Mouse (Mus musculus): ENCODE data around the gene Dync1li1. TPM values are rescaled to one million over a fixed set of nuclear protein-coding genes. Genes with fewer than 3 reads are reported as not detected.
A peak's percentile ranks its signal among the peaks of the same experiment; 100 is the strongest.
"Not testable (repeated sequence)": the region's sequence is repeated elsewhere in the genome, so short reads cannot be mapped to it uniquely, and the experiment has no call there.

Dync1li1 gene
- polyA plus RNA-seq, 1 experiment from 2014 or later = 71.3 TPM

- Histone ChIP-seq H3K4me3 (no peak overlapping the region), H3K9me3 (no peaks in the 10 kb centered on the region), H3K27me3 (ENCODE audit: insufficient read depth, poor library complexity, severe bottlenecking) (no peaks in the 10 kb centered on the region), H3K4me1 (peaks cover 14% of the 10 kb centered on the region), H3K27ac (no peak overlapping the region), H3K36me3 (0 out of 2 replicates have a peak, but pooled peaks cover 3% of the 10 kb centered on the region)
- DNase-seq (ENCODE audit: low spot score) = no peak
- WGBS = 87% methylated on average over 7 of the region's 7 CpGs
These were observed 2.3 kb upstream of the Dync1li1 start for GRCm38 (mm10) chr9:114686245-114686644.

DNA sequence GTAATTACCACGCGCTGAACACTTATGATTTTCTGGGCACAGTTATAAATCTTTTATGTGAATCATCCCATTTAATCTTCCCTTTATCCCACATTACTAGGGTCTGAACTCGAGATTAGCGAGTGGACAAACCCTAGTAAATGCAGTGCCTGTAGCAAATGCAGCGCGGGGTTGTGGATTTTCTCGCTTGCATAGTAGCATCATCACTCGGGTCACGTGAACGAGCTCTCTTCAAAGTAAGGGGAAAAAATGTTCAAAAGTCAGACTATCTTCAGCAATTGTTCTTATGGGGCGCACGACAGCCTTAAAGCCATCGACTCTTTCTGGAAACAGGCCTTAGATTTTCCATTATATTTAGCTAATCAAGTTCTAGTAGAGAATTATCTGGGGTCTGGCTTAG lies 951 bp upstream of the Dync1li1 start:
- H3K4me1 ChIP-seq = peaks cover 17% of the 10 kb centered on the region
- H3K27ac ChIP-seq = peak overlapping the region; percentile 95; the same call in 1 of the 2 replicates
- peak overlapping the region; percentile 97 for H3K4me3 ChIP-seq
- WGBS = 71% methylated on average over 13 of the region's 13 CpGs
- H3K9me3 ChIP-seq = no peaks in the 10 kb centered on the region
- H3K27me3 ChIP-seq (ENCODE audit: insufficient read depth, poor library complexity, severe bottlenecking) = no peaks in the 10 kb centered on the region
- peaks cover 14% of the 10 kb centered on the region for H3K36me3 ChIP-seq
- no peak for DNase-seq (ENCODE audit: low spot score)

GRCm38 (mm10) chr9:114688953-114689407 lies 390 bp downstream of the Dync1li1 start:
- Histone ChIP-seq H3K4me3 (peak overlapping the region; percentile 97), H3K27me3 (ENCODE audit: insufficient read depth, poor library complexity, severe bottlenecking) (no peaks in the 10 kb centered on the region), H3K9me3 (no peaks in the 10 kb centered on the region), H3K4me1 (peaks cover 17% of the 10 kb centered on the region), H3K27ac (peak overlapping the region; percentile 95), H3K36me3 (peaks cover 27% of the 10 kb centered on the region)
- DNase-seq (ENCODE audit: low spot score) = peak; percentile 85
- WGBS = under 1% methylated on average over 50 of the region's 50 CpGs

DNA sequence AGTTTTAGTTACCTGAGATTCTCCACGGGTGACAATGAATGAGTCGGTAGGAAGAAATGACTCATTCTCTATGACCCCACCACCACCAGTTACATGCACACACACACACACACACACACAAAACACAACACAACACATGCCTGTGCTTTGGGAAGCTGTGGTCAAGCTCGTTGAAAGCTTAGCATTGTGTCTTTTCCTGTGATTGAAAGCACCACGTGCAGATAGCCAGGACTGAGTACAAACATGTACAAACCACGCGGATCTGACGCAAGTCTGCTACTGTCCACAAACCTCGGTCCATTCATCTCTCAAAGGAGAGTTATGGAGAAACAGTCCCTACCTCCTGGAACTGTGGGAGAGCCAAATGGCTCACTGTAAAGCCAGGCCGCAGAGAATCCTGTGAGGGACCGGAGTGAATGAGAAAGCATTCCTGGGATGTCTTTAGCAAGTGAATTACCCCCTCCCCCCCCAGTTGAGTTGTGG lies 1.6 kb downstream of the Dync1li1 start:
- WGBS = 11% methylated on average over 10 of the region's 10 CpGs
- H3K27ac ChIP-seq = peak overlapping the region; percentile 30; the same call in 1 of the 2 replicates
- no peaks in the 10 kb centered on the region for H3K27me3 ChIP-seq (ENCODE audit: insufficient read depth, poor library complexity, severe bottlenecking)
- no peaks in the 10 kb centered on the region for H3K9me3 ChIP-seq
- DNase-seq (ENCODE audit: low spot score) = no peak
- H3K4me3 ChIP-seq = peak overlapping the region; percentile 97
- peaks cover 39% of the 10 kb centered on the region for H3K36me3 ChIP-seq
- peaks cover 17% of the 10 kb centered on the region for H3K4me1 ChIP-seq

DNA sequence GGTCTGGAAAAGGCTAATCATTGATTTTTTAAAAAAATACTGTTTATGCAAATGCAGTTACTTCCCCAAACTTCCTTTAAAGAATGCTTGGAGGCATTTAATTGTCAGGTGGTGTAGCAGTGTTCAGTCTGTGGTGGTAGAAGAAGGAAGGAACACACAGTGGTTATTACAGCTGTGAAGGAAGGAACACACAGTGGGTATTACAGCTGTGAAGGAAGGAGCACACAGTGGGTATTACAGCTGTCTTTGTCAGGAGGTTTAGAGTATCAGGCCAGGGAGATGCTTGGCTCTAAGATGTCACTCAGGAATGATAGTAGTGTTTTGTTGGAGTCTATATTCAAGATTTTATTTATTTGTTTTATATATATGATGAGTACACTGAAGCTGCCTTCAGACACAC lies 2.5 kb downstream of the Dync1li1 start:
- no peaks in the 10 kb centered on the region for H3K9me3 ChIP-seq
- peaks cover 17% of the 10 kb centered on the region for H3K4me1 ChIP-seq
- H3K4me3 ChIP-seq = no peak overlapping the region
- no peak overlapping the region for H3K27ac ChIP-seq
- no peaks in the 10 kb centered on the region for H3K27me3 ChIP-seq (ENCODE audit: insufficient read depth, poor library complexity, severe bottlenecking)
- no peak for DNase-seq (ENCODE audit: low spot score)
- peaks cover 41% of the 10 kb centered on the region for H3K36me3 ChIP-seq

GRCm38 (mm10) chr9:114695662-114696061 lies 7.1 kb downstream of the Dync1li1 start:
- not testable (repeated sequence) for H3K4me3 ChIP-seq; H3K27me3 ChIP-seq (ENCODE audit: insufficient read depth, poor library complexity, severe bottlenecking); H3K9me3 ChIP-seq; DNase-seq (ENCODE audit: low spot score); H3K4me1 ChIP-seq; H3K27ac ChIP-seq
- peaks cover 51% of the 10 kb centered on the region for H3K36me3 ChIP-seq
- WGBS = 95% methylated on average over 8 of the region's 8 CpGs

DNA sequence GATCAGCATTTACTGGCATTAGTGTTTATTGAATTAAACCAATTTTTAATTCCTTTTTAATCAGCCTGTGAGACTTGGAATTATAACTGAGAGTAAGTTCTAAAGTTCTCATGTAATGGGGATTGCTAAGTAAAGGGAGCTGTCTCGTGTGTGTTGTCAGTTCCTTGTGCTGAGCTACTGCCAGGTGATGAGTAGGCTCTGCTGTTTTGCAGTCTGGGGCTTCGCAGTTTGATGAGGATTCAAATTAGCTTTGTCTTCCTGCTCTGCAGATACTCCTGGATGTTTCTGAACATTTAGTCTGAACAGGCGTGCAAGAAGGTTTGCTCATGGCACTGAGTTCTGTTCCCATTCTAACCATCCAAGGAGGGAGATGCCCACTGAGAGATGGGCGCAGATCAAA lies 8.5 kb downstream of the Dync1li1 start:
- peaks cover 43% of the 10 kb centered on the region for H3K36me3 ChIP-seq

GRCm38 (mm10) chr9:114697926-114698325 lies 9.3 kb downstream of the Dync1li1 start:
- H3K36me3 ChIP-seq = peaks cover 34% of the 10 kb centered on the region
- 92% methylated on average over 5 of the region's 5 CpGs for WGBS

More for the DNA sequence above, 8.5 kb downstream of the Dync1li1 start:
- Histone ChIP-seq H3K4me1 (0 out of 2 replicates have a peak, but pooled peaks cover 3% of the 10 kb centered on the region), H3K27ac (no peak overlapping the region), H3K9me3 (no peaks in the 10 kb centered on the region), H3K4me3 (no peak overlapping the region), H3K27me3 (ENCODE audit: insufficient read depth, poor library complexity, severe bottlenecking) (no peaks in the 10 kb centered on the region)
- DNase-seq (ENCODE audit: low spot score) = no peak
- WGBS = 95% methylated on average over 4 of the region's 4 CpGs

GRCm38 (mm10) chr9:114699262-114699661 lies 10.7 kb downstream of the Dync1li1 start:
- Histone ChIP-seq H3K4me1 (no peaks in the 10 kb centered on the region), H3K9me3 (no peaks in the 10 kb centered on the region), H3K27me3 (ENCODE audit: insufficient read depth, poor library complexity, severe bottlenecking) (no peaks in the 10 kb centered on the region), H3K36me3 (peaks cover 24% of the 10 kb centered on the region), H3K27ac (no peak overlapping the region), H3K4me3 (no peak overlapping the region)
- no peak for DNase-seq (ENCODE audit: low spot score)
- 73% methylated on average over 6 of the region's 6 CpGs for WGBS

More at GRCm38 (mm10) chr9:114697926-114698325, 9.3 kb downstream of the Dync1li1 start:
- Histone ChIP-seq H3K4me1 (no peaks in the 10 kb centered on the region), H3K4me3 (no peak overlapping the region), H3K27ac (no peak overlapping the region), H3K9me3 (no peaks in the 10 kb centered on the region), H3K27me3 (ENCODE audit: insufficient read depth, poor library complexity, severe bottlenecking) (no peaks in the 10 kb centered on the region)
- DNase-seq (ENCODE audit: low spot score) = no peak

DNA sequence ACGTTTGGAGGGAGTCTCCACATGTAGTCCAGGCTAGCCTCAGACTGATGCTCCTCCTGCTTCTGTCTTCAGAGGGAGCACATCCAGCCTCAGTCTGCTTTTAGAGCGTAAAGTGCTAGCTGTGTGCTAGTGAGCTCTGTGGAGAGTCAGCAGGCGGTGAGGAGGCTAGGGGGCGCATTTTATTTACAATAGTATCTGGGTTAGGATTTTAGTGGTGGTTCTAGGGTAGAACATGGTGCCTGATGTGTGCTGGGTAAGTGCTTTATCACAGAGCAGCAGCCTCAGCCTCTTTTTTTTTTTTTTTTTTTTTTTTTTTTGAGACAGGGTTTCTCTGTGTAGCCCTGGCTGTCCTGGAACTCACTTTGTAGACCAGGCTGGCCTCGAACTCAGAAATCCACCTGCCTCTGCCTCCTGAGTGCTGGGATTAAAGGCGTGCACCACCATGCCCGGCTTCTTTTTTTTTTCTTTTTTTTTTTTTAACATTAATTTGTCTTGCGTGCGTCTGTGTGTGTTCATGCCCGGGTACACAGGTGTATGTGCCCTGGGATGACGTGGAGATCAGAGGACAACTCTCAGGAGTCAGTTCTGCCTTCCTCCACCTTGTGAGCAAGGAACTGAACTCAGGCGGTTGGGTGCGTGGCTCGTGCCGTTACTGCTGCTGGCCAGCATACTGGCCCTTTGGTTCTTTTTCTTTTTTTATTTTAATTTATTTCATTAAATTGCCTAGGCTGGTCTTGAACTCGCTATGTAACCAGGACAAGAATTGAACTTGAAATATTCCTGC lies 11.5 kb downstream of the Dync1li1 start:
- Histone ChIP-seq H3K4me1 (no peaks in the 10 kb centered on the region), H3K4me3 (no peak overlapping the region), H3K27ac (no peak overlapping the region), H3K36me3 (peaks cover 23% of the 10 kb centered on the region), H3K27me3 (ENCODE audit: insufficient read depth, poor library complexity, severe bottlenecking) (no peaks in the 10 kb centered on the region), H3K9me3 (no peaks in the 10 kb centered on the region)
- 94% methylated on average over 16 of the region's 16 CpGs for WGBS
- DNase-seq (ENCODE audit: low spot score) = no peak

DNA sequence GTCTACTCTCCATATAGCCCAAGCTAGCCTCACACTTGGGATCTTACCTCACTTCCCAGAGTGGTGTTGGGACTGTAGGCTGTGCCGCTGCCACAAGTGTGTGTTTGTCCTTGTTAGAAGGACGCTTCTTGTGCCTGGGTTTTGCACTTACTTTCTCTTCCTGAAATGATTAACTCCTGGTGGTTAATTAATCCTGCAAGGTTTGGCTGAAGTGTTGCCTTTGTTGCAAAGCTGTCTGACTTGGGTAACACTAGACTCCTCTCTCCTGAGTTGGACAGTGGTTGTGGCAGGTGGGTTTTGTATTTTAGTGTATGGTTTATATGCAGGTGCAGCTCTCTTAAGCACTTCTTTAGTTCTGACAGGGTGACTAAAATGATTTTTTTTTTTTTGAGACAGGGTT lies 12.4 kb downstream of the Dync1li1 start:
- H3K36me3 ChIP-seq = peaks cover 30% of the 10 kb centered on the region

DNA sequence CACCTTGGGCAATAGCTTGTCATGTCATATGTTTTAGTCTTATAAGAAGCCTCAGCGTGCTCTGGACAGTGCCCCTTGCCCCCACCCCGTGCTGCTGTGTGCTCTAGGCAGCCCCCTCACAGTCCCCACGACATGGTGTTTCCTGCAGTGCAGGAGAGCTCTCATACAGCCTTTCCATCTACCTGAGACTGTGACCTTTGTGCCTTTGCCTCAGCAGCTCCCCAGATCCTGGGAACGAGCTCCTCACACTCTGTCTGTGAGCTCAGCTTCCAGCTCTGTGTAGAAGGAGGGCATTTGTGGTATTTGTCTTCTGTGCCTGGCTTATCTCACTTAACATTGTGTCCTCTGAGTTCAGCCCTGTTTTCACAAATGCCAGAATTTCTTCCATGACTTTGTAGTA lies 13.3 kb downstream of the Dync1li1 start:
- Histone ChIP-seq H3K4me1 (no peaks in the 10 kb centered on the region), H3K27me3 (ENCODE audit: insufficient read depth, poor library complexity, severe bottlenecking) (no peaks in the 10 kb centered on the region), H3K9me3 (no peaks in the 10 kb centered on the region), H3K36me3 (peaks cover 39% of the 10 kb centered on the region), H3K27ac (no peak overlapping the region), H3K4me3 (no peak overlapping the region)
- 79% methylated on average over 4 of the region's 4 CpGs for WGBS
- no peak for DNase-seq (ENCODE audit: low spot score)

More for the DNA sequence above, 12.4 kb downstream of the Dync1li1 start:
- 88% methylated on average over 2 of the region's 2 CpGs for WGBS
- DNase-seq (ENCODE audit: low spot score) = no peak
- H3K4me1 ChIP-seq = no peaks in the 10 kb centered on the region
- H3K4me3 ChIP-seq = no peak overlapping the region
- no peaks in the 10 kb centered on the region for H3K9me3 ChIP-seq
- no peak overlapping the region for H3K27ac ChIP-seq
- H3K27me3 ChIP-seq (ENCODE audit: insufficient read depth, poor library complexity, severe bottlenecking) = no peaks in the 10 kb centered on the region

GRCm38 (mm10) chr9:114707805-114708204 lies 19.2 kb downstream of the Dync1li1 start:
- Histone ChIP-seq H3K4me1 (no peaks in the 10 kb centered on the region), H3K27ac (no peak overlapping the region), H3K27me3 (ENCODE audit: insufficient read depth, poor library complexity, severe bottlenecking) (no peaks in the 10 kb centered on the region), H3K9me3 (no peaks in the 10 kb centered on the region), H3K4me3 (no peak overlapping the region), H3K36me3 (peaks cover 73% of the 10 kb centered on the region)
- DNase-seq (ENCODE audit: low spot score) = no peak
- WGBS = 91% methylated on average over 4 of the region's 4 CpGs
